Mouse (Mus musculus) stomach, embryonic 15.5 days (tissue): ENCODE measurements around the gene Hoxb3. TPM values are rescaled to one million over a fixed set of nuclear protein-coding genes. Genes with fewer than 3 reads are reported as not detected.

ENCODE experiments used
- ATAC-seq: fragments of 200-750 bp; cut with Nextera tagmentation; 2 replicates; pipeline ENCODE4 v1.8.0; 2017; ENCODE audit warnings: low read depth, moderate number of reproducible peaks, moderate TSS enrichment; ENCODE audit not compliant: insufficient read depth, low FRiP score
- H3K27ac ChIP-seq: fragments of 300-500 bp; sonication (generic); 2 replicates; pipeline ENCODE4 v1.5.1; 2015; ENCODE audit warnings: mild to moderate bottlenecking, inconsistent platforms
- H3K27me3 ChIP-seq: fragments of 300-500 bp; sonication (generic); replicated peaks from 2 replicates; pipeline ENCODE4 v1.6.1; 2015; ENCODE audit warnings: inconsistent platforms
- H3K36me3 ChIP-seq: fragments of 300-500 bp; sonication (generic); 2 replicates; pipeline ENCODE4 v1.6.1; 2015; ENCODE audit warnings: inconsistent platforms
- H3K4me1 ChIP-seq: fragments of 300-500 bp; sonication (generic); 2 replicates; pipeline ENCODE4 v1.6.1; 2015; ENCODE audit warnings: inconsistent platforms
- H3K4me2 ChIP-seq: fragments of 300-500 bp; sonication (generic); 2 replicates; pipeline ENCODE4 v1.6.1; 2015; ENCODE audit warnings: mild to moderate bottlenecking, inconsistent platforms
- H3K4me3 ChIP-seq: fragments of 300-500 bp; sonication (generic); replicated peaks from 2 replicates; pipeline ENCODE4 v1.5.1; 2015; ENCODE audit warnings: inconsistent platforms
- H3K9ac ChIP-seq: fragments of 300-500 bp; sonication (generic); 2 replicates; pipeline ENCODE4 v1.6.1; 2015; ENCODE audit warnings: inconsistent platforms
- H3K9me3 ChIP-seq: fragments of 300-500 bp; sonication (generic); 2 replicates; pipeline ENCODE4 v1.6.1; 2016; ENCODE audit warnings: inconsistent platforms
- WGBS: fragments of 180-500 bp; shearing (Covaris S2); methylation state at CpG from one replicate; pipeline ENCODE4 v1.1.7; 2015; 5-methylcytosine and 5-hydroxymethylcytosine counted together
- polyA plus RNA-seq: library from polyadenylated mRNA; unstranded; fragments of >200 nt; fragmentation: Nextera tagmentation; extraction: Ambion mirVana; gene quantifications from 2 replicates; pipeline ENCODE4 v1.2.1, GENCODE M21; 2015

The Hoxb3 gene
- polyA plus RNA-seq, 1 experiment from 2014 or later: 2.5 TPM

DNA sequence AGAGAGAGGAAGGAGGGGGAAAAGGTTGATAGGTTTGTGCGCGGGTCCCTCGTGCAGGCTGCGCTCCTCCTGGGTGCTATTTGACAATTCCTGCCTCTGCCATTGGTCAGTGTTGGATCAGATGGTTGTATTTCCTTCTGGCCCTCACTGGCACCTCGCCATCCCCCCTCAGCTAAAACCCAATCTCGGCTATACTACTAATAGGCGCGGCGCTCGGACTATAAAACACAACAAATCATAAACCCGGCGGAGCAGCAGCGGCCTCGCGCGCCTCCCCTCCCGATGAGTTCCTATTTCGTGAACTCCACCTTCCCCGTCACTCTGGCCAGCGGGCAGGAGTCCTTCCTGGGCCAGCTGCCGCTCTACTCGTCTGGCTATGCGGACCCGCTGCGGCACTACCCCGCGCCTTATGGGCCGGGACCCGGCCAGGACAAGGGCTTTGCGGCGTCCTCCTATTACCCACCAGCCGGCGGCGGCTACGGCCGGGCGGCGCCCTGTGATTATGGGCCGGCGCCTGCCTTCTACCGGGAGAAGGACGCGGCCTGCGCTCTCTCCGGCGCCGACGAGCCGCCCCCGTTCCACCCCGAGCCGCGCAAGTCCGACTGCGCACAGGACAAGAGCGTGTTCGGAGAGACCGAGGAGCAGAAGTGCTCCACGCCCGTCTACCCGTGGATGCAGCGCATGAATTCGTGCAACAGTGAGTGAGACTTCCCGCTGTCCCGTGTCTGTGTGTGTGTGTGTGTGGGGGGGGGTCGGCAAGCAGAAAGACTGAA, 24.0 kb upstream of the Hoxb3 start:
- Histone ChIP-seq H3K4me3 (peak overlapping the region; percentile 53), H3K27ac (peak overlapping the region; percentile 75), H3K9me3 (no peaks in the 10 kb centered on the region), H3K4me1 (peaks cover 22% of the 10 kb centered on the region), H3K36me3 (no peaks in the 10 kb centered on the region), H3K4me2 (peak overlapping the region; percentile 67), H3K27me3 (peaks cover 67% of the 10 kb centered on the region), H3K9ac (peak overlapping the region; percentile 63)
- WGBS: under 1% methylated on average over 66 of the region's 66 CpGs
- no peak for ATAC-seq

DNA sequence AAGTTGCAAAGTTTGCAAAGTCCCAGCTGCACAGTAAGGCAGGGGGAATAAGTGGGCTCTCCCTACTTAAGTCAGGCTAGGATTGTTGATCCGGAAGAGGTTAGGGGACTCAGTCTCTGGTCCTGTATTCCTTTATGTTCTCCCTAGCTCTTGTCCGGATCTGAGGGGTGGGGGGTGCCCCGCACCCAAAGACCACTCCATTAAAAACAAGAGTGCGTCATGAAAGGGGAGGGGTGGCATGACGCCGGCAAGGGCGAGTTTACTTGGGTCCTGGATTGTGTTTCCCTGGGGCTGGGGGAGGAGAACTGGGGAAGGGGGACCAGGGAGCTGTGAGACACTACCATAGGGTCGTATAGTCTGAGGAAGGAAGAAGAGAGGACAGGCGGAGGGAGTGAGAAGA, 23.3 kb upstream of the Hoxb3 start:
- Histone ChIP-seq H3K9me3 (no peaks in the 10 kb centered on the region), H3K27me3 (peaks cover 65% of the 10 kb centered on the region), H3K4me2 (peak overlapping the region; percentile 67), H3K4me3 (peak overlapping the region; percentile 53), H3K36me3 (no peaks in the 10 kb centered on the region), H3K9ac (peak overlapping the region; percentile 63), H3K4me1 (peaks cover 22% of the 10 kb centered on the region), H3K27ac (peak overlapping the region; percentile 75; the same call in 1 of the 2 replicates)
- 7% methylated on average over 9 of the region's 9 CpGs for WGBS
- no peak for ATAC-seq

DNA sequence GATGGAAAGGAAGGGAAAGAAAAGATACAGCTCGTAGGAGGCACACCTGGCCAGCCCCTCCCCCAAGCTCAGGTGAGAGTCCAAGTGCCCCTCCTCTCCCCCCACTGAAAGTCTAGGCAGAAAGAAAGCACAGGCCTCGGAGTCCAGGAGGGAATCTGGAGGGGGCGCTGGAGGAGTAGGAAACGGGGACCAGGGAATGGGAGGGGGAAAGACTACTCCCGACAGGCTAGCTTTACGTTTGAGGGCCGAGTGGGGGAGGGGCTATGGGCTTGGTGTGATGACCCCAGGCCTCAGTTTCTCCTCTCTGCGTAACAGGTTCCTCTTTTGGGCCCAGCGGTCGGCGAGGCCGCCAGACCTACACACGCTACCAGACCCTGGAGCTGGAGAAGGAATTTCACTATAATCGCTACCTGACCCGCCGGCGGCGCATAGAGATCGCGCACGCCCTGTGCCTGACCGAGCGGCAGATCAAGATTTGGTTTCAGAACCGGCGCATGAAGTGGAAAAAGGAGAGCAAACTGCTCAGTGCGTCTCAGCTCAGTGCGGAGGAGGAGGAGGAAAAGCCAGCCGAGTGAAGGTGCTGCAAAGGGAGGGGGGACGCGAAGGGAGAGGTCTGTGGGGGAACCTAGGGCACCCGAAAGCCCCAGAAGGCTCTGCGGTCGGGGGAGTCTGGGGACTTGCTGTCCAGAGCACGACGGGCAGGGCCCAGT, 22.6 kb upstream of the Hoxb3 start:
- H3K9me3 ChIP-seq: no peaks in the 10 kb centered on the region
- peaks cover 66% of the 10 kb centered on the region for H3K27me3 ChIP-seq
- WGBS: 4% methylated on average over 35 of the region's 35 CpGs
- peak overlapping the region; percentile 44; the same call in 1 of the 2 replicates for H3K27ac ChIP-seq
- ATAC-seq: no peak
- peak overlapping the region; percentile 9; the same call in 1 of the 2 replicates for H3K9ac ChIP-seq
- peak overlapping the region; percentile 67 for H3K4me2 ChIP-seq
- H3K36me3 ChIP-seq: no peaks in the 10 kb centered on the region
- H3K4me3 ChIP-seq: peak overlapping the region; percentile 53
- H3K4me1 ChIP-seq: peaks cover 20% of the 10 kb centered on the region

DNA sequence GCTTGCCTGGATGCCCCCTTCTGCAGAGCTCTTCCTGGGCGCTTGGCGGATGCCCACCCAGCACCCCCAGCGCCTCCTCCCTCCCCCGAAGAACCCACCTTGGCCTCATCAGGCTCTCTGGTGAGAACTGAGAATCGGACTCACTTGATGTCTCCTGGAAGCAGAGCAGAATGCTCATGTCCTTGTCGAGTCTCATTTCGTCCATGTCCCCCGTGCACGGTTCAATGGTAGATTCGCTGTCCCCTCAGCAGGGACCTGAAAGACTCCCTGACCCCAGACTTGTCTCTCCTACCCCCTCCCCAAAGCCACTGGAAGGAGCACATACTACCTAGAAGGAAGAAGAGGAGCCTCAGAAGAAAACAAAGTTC, 22.1 kb upstream of the Hoxb3 start:
- peak overlapping the region; percentile 44; the same call in 1 of the 2 replicates for H3K27ac ChIP-seq
- 20% methylated on average over 10 of the region's 10 CpGs for WGBS
- no peaks in the 10 kb centered on the region for H3K9me3 ChIP-seq
- no peak for ATAC-seq
- peaks cover 16% of the 10 kb centered on the region; the same call in 1 of the 2 replicates for H3K4me1 ChIP-seq
- H3K36me3 ChIP-seq: no peaks in the 10 kb centered on the region
- H3K4me2 ChIP-seq: peak overlapping the region; percentile 67
- H3K27me3 ChIP-seq: peaks cover 66% of the 10 kb centered on the region
- H3K9ac ChIP-seq: no peak overlapping the region
- peak overlapping the region; percentile 53 for H3K4me3 ChIP-seq

DNA sequence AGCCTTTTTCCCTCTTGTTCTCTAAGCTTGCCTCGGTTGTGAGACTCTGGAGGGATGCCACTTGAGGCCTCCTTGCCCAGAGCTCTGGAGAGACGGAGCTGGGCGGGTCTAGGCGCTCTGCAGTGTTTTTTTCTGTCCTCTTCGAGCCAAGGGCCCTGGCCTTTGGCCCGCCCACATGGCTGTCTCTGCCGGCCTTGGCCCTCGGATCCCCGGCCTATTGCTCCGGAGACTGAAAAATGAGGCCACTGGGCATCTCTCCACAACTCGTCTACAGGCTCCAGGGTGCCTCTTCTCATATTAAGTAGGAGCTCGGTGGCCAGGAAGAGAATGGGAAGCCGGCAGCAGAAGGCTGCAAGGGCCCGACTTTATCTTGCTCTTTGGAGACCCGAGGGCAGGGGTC, 21.3 kb upstream of the Hoxb3 start:
- 10% methylated on average over 15 of the region's 15 CpGs for WGBS

DNA sequence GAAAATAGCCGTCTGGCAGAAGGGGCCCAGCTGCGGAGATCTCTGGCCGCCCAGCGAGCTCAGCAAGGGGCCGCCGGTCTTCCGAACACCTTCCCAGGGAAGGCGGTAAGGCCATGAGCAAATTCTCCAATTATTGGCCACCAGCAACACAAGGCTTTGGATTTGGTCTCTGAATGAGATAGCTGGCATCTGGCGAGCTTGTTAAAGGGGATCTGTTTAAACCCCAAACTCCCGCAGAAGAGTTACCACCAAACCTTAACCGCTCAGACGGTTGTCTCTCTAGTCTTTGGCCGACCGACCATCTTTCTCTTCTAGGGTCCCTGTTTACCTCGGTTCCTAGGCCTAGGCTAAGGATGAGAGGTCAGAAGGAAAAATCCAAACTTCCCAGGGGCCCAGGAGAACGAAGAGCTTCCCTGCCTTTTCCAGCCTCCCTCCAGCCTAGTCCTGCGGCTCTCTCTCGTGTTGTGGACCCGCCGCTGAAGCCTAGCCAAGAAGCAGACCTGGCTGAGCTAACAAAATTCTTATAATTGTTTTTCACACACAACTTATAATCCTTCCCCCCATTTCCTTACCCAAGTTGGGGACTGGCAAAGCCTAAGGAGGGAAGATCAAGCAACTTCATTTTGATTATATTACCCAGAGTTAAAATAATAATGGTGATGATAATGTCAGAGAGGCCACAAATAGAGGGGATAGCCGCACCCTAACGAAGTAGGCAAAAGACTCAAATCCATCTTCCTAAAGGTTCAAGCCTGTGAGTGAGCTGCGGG, 20.6 kb upstream of the Hoxb3 start:
- Histone ChIP-seq H3K4me2 (peak overlapping the region; percentile 62), H3K27me3 (peaks cover 57% of the 10 kb centered on the region), H3K4me1 (peaks cover 16% of the 10 kb centered on the region; the same call in 1 of the 2 replicates), H3K9ac (no peak overlapping the region), H3K27ac (peak overlapping the region; percentile 71), H3K4me3 (peak overlapping the region; percentile 41; the same call in 1 of the 2 replicates), H3K36me3 (no peaks in the 10 kb centered on the region), H3K9me3 (no peaks in the 10 kb centered on the region)
- WGBS: 22% methylated on average over 23 of the region's 23 CpGs
- ATAC-seq: no peak

More for the DNA sequence above, 21.3 kb upstream of the Hoxb3 start:
- ATAC-seq: no peak
- Histone ChIP-seq H3K4me2 (peak overlapping the region; percentile 62), H3K4me1 (peaks cover 16% of the 10 kb centered on the region; the same call in 1 of the 2 replicates), H3K36me3 (no peaks in the 10 kb centered on the region), H3K4me3 (peak overlapping the region; percentile 41; the same call in 1 of the 2 replicates), H3K9me3 (no peaks in the 10 kb centered on the region), H3K9ac (peak overlapping the region; percentile 20; the same call in 1 of the 2 replicates), H3K27me3 (peaks cover 65% of the 10 kb centered on the region), H3K27ac (peak overlapping the region; percentile 71)

DNA sequence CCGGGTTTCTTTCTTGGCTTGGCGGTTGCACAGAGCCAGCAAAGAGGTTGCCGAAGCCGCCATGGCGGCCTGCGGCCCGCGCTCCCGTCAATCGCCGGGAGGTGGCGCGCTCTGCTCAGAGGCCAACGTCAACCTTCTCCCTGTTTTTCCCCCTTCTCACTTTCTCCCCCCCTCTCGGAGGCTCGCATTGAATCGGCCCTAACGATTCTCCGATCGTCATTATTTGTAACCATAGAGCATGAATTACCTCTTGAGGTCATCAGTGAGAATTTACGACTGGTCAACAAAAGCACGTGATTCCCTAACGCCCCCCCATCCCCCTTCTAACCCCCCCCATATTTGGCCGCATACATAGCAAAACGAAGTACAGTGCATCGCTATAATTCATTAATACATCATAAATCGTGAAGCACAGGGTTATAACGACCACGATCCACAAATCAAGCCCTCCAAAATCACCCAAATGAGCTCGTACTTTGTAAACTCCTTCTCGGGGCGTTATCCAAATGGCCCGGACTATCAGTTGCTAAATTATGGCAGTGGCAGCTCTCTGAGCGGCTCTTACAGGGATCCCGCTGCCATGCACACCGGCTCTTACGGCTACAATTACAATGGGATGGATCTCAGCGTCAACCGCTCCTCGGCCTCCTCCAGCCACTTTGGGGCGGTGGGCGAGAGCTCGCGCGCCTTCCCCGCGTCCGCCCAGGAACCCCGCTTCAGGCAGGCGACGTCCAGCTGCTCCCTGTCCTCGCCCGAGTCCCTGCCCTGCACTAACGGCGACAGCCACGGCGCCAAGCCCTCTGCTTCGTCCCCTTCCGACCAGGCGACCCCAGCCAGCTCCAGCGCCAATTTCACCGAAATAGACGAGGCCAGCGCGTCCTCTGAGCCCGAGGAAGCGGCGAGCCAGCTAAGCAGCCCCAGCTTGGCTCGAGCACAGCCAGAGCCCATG, 19.7 kb upstream of the Hoxb3 start, which contains the start of gene Hoxb5:
Hoxb5 (plus strand) TSS at position 186 of the 949 bp plus-strand sequence.
- H3K27me3 ChIP-seq: peaks cover 51% of the 10 kb centered on the region
- no peaks in the 10 kb centered on the region for H3K9me3 ChIP-seq
- H3K36me3 ChIP-seq: no peaks in the 10 kb centered on the region
- peak within 1 kb of the TSS; percentile 62 for H3K4me2 ChIP-seq
- H3K27ac ChIP-seq: peak within 1 kb of the TSS; percentile 78
- WGBS: 2% methylated on average over 69 of the region's 69 CpGs
- peak within 1 kb of the TSS; percentile 41 for H3K4me3 ChIP-seq
- ATAC-seq: peak; percentile 54
- H3K9ac ChIP-seq: peak within 1 kb of the TSS; percentile 47
- H3K4me1 ChIP-seq: peaks cover 16% of the 10 kb centered on the region; the same call in 1 of the 2 replicates

DNA sequence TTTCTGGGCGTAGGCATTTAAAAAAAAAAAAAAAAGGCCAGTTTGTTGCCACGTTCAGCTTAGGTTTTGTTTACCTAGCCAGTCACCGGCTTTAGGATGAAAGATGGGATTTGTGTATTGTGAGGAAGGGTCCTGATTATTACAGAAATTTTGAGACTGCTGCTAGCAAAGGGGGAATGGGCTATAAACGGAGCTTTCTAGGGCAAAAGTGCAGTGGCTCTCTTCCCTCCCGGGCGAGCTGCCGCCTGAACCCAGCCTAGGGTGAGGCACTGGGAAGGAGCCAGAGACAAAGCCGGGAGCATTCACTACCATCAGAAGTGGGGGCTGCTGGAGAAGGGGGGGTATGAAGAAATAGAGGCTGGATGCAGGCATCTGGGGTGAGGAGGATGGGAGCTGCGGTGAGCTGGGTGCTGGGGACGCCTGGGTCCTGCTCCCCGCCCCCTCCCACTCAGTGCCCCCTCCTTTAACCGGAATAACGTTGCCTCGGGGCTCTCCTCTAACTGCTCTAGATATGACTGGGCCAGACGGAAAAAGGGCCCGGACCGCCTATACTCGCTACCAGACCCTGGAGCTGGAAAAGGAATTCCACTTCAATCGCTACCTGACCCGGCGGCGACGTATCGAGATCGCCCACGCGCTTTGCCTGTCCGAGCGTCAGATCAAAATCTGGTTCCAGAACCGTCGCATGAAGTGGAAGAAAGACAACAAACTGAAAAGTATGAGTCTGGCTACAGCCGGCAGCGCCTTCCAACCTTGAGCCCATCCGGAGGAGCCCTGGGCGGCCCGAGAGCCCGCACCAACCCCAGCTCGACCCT, 18.5 kb upstream of the Hoxb3 start:
- peak overlapping the region; percentile 78 for H3K27ac ChIP-seq
- WGBS: 5% methylated on average over 38 of the region's 38 CpGs
- peak overlapping the region; percentile 62 for H3K4me2 ChIP-seq
- ATAC-seq: no peak
- H3K9me3 ChIP-seq: no peaks in the 10 kb centered on the region
- H3K9ac ChIP-seq: peak overlapping the region; percentile 17; the same call in 1 of the 2 replicates
- peak overlapping the region; percentile 41 for H3K4me3 ChIP-seq
- H3K27me3 ChIP-seq: peaks cover 43% of the 10 kb centered on the region
- no peaks in the 10 kb centered on the region for H3K36me3 ChIP-seq
- peaks cover 20% of the 10 kb centered on the region; the same call in 1 of the 2 replicates for H3K4me1 ChIP-seq

DNA sequence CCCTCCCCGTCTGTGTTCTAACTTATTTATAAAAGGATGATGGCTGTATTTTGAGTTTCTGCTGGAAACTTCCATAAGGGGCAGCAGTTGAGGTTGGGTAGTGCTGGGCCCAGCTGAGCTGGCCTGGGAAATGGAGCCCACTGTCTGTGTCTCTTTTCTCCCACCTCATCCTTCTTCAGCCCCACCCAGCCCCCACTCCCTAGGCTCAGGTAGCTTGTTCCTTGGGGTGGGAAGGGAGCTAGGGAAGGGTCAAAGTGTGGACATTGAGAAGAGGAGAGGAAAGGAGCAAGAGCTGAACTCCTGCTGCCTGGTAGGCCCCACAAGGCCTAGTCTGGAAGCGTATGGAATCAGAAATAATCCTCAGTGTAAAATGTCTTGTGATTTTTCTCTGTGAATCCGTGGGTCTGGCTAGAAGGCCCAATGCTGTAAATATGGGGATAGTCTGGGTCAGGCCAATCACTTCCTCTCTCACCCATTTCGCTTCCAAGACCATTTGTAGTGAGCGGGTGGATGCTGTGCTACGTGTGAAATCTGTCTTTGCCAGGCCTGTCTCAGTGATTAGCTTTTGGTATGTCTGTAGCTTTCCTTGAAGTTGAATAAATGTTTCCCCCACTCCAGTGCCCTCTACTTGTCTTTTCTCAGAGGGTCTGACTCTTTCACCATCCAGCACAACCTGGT, 17.5 kb upstream of the Hoxb3 start:
- WGBS: 36% methylated on average over 6 of the region's 6 CpGs
- Histone ChIP-seq H3K27me3 (peaks cover 36% of the 10 kb centered on the region), H3K4me2 (peak overlapping the region; percentile 62), H3K4me1 (peaks cover 13% of the 10 kb centered on the region; the same call in 1 of the 2 replicates), H3K27ac (peak overlapping the region; percentile 82), H3K9me3 (no peaks in the 10 kb centered on the region), H3K36me3 (no peaks in the 10 kb centered on the region), H3K4me3 (peak overlapping the region; percentile 41), H3K9ac (no peak overlapping the region)
- no peak for ATAC-seq
